Mouse (Mus musculus) hindbrain, embryonic 15.5 days (tissue): ENCODE measurements around the gene Lrp11. TPM values are rescaled to one million over a fixed set of nuclear protein-coding genes. Genes with fewer than 3 reads are reported as not detected.
"Not testable (repeated sequence)": the region's sequence is repeated elsewhere in the genome, so short reads cannot be mapped to it uniquely, and the experiment has no call there.

Source experiments
- ATAC-seq: fragments of 200-750 bp; cut with Nextera tagmentation; 2 replicates; pipeline ENCODE4 v1.8.0; 2017; ENCODE audit warnings: low read depth, moderate number of reproducible peaks, moderate TSS enrichment; ENCODE audit not compliant: low FRiP score
- H3K27ac ChIP-seq: fragments of 300-500 bp; sonication (generic); replicated peaks from 2 replicates; pipeline ENCODE4 v1.5.1; 2015; ENCODE audit warnings: mild to moderate bottlenecking, inconsistent platforms
- H3K27me3 ChIP-seq: fragments of 300-500 bp; sonication (generic); 2 replicates; pipeline ENCODE4 v1.6.1; 2015; ENCODE audit warnings: control low read depth, inconsistent platforms
- H3K36me3 ChIP-seq: fragments of 300-500 bp; sonication (generic); 2 replicates; pipeline ENCODE4 v1.6.1; 2015; ENCODE audit warnings: control low read depth, inconsistent platforms
- H3K4me1 ChIP-seq: fragments of 300-500 bp; sonication (generic); replicated peaks from 2 replicates; pipeline ENCODE4 v1.6.1; 2015; ENCODE audit warnings: control low read depth, inconsistent platforms
- H3K4me2 ChIP-seq: fragments of 300-500 bp; sonication (generic); 2 replicates; pipeline ENCODE4 v1.6.1; 2015; ENCODE audit warnings: moderate library complexity, mild to moderate bottlenecking, inconsistent platforms
- H3K4me3 ChIP-seq: fragments of 300-500 bp; sonication (generic); 2 replicates; pipeline ENCODE4 v1.5.1; 2015; ENCODE audit warnings: mild to moderate bottlenecking, inconsistent platforms
- H3K9ac ChIP-seq: fragments of 300-500 bp; sonication (generic); 2 replicates; pipeline ENCODE4 v1.6.1; 2015; ENCODE audit warnings: inconsistent platforms
- H3K9me3 ChIP-seq: fragments of 300-500 bp; sonication (generic); 2 replicates; pipeline ENCODE4 v1.6.1; 2016; ENCODE audit warnings: control low read depth, inconsistent platforms
- WGBS: fragments of 180-500 bp; shearing (Covaris S2); methylation state at CpG from one replicate; pipeline ENCODE4 v1.1.7; 2015; 5-methylcytosine and 5-hydroxymethylcytosine counted together
- polyA plus RNA-seq: library from polyadenylated mRNA; unstranded; fragments of >200 nt; fragmentation: Nextera tagmentation; extraction: Ambion mirVana; gene quantifications from 2 replicates; pipeline ENCODE4 v1.2.1, GENCODE M21; 2015

Gene Lrp11
- polyA plus RNA-seq, 1 experiment from 2014 or later: 48.5 TPM

DNA sequence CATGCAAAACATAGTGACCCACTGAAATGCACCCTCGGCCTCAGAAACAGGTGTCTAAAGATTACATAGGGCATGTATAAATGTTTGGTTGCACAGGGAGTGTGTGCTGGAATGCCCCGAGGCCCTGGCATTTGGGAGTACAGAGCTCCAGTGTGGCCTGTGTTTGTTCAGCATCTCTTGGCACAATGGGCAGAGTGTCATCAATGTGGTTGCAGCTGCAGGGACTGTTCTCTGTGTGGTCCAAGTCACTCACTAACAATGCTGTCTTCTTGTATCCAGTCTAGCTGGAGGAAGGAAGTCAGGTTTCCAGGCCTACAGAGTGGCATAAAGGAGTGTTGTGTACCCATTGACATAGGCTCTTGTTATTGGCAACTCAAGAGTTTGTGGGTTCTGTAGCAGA lies 15.6 kb downstream of the Lrp11 start:
- ATAC-seq: peak; percentile 61; the same call in 1 of the 2 replicates
- H3K9ac ChIP-seq: no peak overlapping the region
- no peaks in the 10 kb centered on the region for H3K9me3 ChIP-seq
- no peaks in the 10 kb centered on the region for H3K27me3 ChIP-seq
- H3K4me2 ChIP-seq: no peak overlapping the region
- H3K36me3 ChIP-seq: peaks cover 9% of the 10 kb centered on the region; the same call in 1 of the 2 replicates
- H3K27ac ChIP-seq: no peak overlapping the region
- H3K4me1 ChIP-seq: no peaks in the 10 kb centered on the region
- 74% methylated on average over 2 of the region's 2 CpGs for WGBS
- no peak overlapping the region for H3K4me3 ChIP-seq

DNA sequence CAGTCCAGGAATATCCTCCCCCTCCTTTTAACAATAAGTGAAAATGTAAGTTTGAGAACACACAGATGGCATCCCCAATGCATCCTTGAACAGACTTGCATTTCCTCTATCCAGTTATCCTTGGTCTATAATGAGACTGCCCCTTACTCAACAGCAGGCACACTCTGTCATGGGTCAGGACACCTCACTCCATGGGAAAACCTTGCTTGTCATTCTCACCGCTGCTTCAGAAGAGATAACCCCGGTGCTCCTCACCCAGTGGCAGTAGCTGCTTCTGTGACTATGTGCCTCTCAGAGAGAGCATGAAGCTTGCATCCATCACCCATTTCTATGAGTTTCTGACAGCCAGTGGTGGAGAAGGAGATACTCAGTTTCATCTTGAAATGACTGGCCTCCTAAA lies 16.8 kb downstream of the Lrp11 start:
- Histone ChIP-seq H3K9me3 (no peaks in the 10 kb centered on the region), H3K27me3 (no peaks in the 10 kb centered on the region), H3K9ac (no peak overlapping the region), H3K27ac (no peak overlapping the region), H3K4me2 (no peak overlapping the region), H3K4me1 (no peaks in the 10 kb centered on the region), H3K36me3 (peaks cover 18% of the 10 kb centered on the region), H3K4me3 (no peak overlapping the region)
- no peak for ATAC-seq
- 85% methylated on average over 2 of the region's 2 CpGs for WGBS

DNA sequence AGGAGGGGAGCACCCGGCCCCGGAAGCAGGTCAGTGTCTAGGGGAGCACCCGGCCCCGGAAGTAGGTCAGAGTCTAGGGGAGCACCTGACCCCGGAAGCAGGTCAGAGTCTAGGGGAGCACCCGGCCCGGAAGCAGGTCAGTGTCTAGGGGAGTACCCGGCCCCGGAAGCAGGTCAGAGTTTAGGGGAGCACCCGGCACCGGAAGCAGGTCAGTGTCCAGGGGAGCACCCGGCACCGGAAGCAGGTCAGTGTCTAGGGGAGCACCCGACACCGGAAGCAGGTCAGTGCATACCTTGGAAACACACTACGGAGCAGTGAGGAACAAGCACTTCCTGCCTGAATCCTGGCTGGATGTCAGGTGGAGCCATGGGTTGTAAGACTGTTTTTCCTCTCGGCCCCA lies 19.0 kb downstream of the Lrp11 start:
- Histone ChIP-seq H3K4me2 (no peak overlapping the region), H3K27ac (no peak overlapping the region), H3K27me3 (no peaks in the 10 kb centered on the region), H3K4me1 (no peaks in the 10 kb centered on the region), H3K36me3 (peaks cover 20% of the 10 kb centered on the region), H3K9me3 (no peaks in the 10 kb centered on the region), H3K4me3 (no peak overlapping the region), H3K9ac (no peak overlapping the region)
- ATAC-seq: no peak
- WGBS: 96% methylated on average over 17 of the region's 17 CpGs

DNA sequence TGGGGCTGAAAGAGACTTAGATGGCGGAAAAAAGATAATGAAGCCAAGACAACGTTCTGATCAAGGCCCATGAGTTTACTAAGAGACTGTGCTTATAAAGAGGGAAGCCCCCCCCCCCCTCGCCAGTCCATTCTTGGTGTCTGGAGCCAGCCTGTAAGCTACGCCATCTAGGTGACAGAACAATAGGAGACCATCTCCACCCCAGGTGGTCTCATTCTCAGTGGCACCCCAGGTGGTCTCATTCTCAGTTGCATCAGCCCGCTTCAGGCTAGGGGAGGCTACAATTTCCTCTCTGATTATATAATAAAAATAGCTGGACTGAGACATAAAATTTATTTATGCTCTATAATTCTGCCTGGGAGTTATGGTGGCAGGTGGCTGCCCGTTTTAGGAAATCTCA lies 22.0 kb downstream of the Lrp11 start:
- ATAC-seq: no peak
- Histone ChIP-seq H3K9me3 (peaks cover 5% of the 10 kb centered on the region), H3K36me3 (peaks cover 25% of the 10 kb centered on the region), H3K4me3 (no peak overlapping the region), H3K4me1 (no peaks in the 10 kb centered on the region), H3K9ac (no peak overlapping the region), H3K27ac (no peak overlapping the region), H3K4me2 (no peak overlapping the region), H3K27me3 (no peaks in the 10 kb centered on the region)
- 57% methylated on average over 6 of the region's 6 CpGs for WGBS

DNA sequence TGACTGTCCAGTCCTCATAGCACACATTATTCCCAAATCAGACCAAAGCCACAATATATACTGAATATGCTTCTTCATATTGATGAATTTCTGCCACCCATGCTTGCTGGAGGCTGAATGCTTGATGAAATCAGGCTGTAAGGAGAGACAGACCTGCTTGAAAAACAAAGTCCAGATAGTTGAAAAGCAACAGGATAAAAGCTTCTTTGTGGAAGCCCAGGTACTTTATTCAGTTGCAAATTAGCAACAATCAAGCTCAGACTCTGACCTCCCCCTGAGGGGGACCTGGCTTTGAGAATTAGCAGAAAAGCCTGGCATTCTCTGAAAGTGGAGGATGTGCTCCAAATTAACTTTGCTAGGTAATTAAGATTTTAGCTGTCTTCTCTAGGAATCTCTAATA lies 22.6 kb downstream of the Lrp11 start:
- not testable (repeated sequence) for ATAC-seq, H3K9ac ChIP-seq, H3K4me1 ChIP-seq, H3K27ac ChIP-seq, H3K27me3 ChIP-seq, H3K9me3 ChIP-seq, H3K4me3 ChIP-seq, H3K4me2 ChIP-seq
- peaks cover 31% of the 10 kb centered on the region for H3K36me3 ChIP-seq

DNA sequence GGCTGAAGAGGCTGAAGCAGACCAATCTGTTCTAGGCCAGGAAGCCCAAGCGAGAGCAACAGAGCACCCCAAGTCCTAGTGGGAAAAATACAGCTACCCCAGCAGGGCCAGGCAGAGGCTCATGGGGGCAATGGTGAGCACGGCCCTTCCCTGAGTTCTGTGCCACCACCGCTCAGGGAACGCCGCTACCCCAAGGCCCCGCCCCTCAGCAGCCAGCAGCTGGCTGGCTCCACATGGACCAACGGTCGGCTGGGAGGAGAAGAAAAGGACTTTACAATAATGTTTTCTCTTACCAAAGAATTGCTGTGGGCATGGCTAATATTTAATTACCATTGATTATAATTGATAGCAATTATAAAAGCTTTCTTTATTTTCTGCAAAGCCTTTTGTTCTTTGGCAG lies 25.2 kb downstream of the Lrp11 start:
- Histone ChIP-seq H3K4me2 (no peak overlapping the region), H3K9ac (no peak overlapping the region), H3K4me1 (no peaks in the 10 kb centered on the region), H3K27me3 (no peaks in the 10 kb centered on the region), H3K4me3 (no peak overlapping the region), H3K9me3 (peaks cover 5% of the 10 kb centered on the region), H3K27ac (no peak overlapping the region), H3K36me3 (peaks cover 24% of the 10 kb centered on the region)
- ATAC-seq: no peak
- WGBS: 93% methylated on average over 8 of the region's 8 CpGs

DNA sequence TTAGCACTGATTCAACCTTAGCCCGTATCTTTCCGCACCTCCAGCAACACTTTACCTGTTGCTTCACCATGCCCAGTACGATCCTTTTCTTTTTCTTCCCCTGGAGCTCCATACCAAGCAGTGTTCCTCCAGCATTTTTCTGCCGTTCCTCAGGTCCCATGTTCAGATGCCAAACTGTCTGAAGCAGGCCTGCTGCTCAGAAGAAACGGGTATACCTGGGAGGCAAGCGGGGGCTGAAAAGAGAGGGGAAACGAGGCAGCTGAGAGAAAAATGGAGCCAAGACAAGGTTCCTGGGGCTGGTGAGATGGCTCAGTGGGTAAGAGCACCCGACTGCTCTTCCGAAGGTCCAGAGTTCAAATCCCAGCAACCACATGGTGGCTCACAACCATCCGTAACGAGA lies 27.5 kb downstream of the Lrp11 start:
- not testable (repeated sequence) for H3K27me3 ChIP-seq, H3K4me3 ChIP-seq, H3K9ac ChIP-seq, ATAC-seq, H3K27ac ChIP-seq, H3K9me3 ChIP-seq, H3K4me2 ChIP-seq, H3K4me1 ChIP-seq
- peaks cover 13% of the 10 kb centered on the region for H3K36me3 ChIP-seq
- WGBS: 90% methylated on average over 9 of the region's 11 CpGs

DNA sequence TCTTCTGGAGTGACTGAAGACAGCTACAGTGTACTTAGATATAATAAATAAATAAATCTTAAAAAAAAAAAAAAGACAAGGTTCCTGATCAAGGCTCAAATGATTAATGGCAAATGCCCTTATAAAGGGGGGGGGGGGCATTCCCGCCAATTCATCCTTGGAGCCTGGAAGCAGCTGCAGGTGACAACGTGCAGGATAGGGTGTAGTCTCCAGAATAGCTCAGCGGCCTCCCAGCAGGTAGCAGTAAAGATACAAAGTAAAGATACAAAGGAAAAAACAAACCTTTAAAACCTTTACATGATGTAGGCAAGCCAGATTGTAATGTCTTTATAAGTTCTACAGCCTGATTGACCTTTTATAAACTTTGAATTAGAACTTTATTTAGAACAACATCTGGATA lies 28.0 kb downstream of the Lrp11 start:
- H3K4me3 ChIP-seq, ATAC-seq, H3K27me3 ChIP-seq, H3K9ac ChIP-seq, H3K9me3 ChIP-seq, H3K4me1 ChIP-seq, H3K4me2 ChIP-seq, H3K27ac ChIP-seq: not testable (repeated sequence)
- 35% methylated on average over 3 of the region's 3 CpGs for WGBS
- H3K36me3 ChIP-seq: peaks cover 16% of the 10 kb centered on the region

DNA sequence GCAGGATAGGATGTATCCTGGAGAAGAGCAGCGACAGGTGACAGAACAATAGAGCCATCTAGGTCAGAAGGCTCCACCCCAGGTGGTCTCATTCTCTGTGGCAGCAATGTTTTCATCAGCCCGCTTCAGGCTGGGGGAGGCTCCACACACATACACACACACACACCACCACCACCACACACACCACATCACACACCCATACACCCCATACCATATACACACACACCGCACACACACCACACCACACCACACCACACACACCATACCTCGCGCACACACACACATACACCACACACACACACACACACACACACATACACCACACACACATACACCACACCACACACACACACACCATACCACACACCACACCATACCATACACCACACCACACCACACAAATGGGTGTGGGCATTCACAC lies 30.2 kb downstream of the Lrp11 start:
- 81% methylated on average over 5 of the region's 5 CpGs for WGBS

DNA sequence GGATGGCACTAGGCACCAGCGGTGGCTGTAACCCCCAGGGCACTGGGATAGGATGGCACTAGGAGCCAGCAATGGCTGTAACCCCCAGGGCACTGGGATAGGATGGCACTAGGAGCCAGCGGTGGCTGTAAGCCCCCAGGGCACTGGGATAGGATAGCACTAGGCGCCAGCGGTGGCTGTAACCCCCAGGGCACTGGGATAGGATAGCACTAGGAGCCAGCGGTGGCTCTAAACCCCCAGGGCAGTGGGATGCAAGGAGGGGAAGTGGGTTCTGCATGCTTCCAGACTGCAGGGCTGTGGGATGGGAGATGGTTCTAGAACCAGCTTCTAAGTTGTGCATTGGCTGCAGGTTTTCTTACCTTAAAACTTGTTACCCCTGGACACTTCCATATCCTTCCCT lies 31.1 kb downstream of the Lrp11 start:
- Histone ChIP-seq H3K36me3 (peaks cover 26% of the 10 kb centered on the region), H3K9me3 (no peaks in the 10 kb centered on the region), H3K4me3 (no peak overlapping the region), H3K4me2 (no peak overlapping the region), H3K9ac (no peak overlapping the region), H3K4me1 (no peaks in the 10 kb centered on the region), H3K27me3 (no peaks in the 10 kb centered on the region), H3K27ac (no peak overlapping the region)
- WGBS: 73% methylated on average over 5 of the region's 5 CpGs
- no peak for ATAC-seq

More for the DNA sequence above, 30.2 kb downstream of the Lrp11 start:
- Histone ChIP-seq H3K9ac (no peak overlapping the region), H3K4me2 (no peak overlapping the region), H3K4me1 (no peaks in the 10 kb centered on the region), H3K27me3 (no peaks in the 10 kb centered on the region), H3K4me3 (no peak overlapping the region), H3K36me3 (peaks cover 27% of the 10 kb centered on the region), H3K27ac (no peak overlapping the region), H3K9me3 (peaks cover 2% of the 10 kb centered on the region; the same call in 1 of the 2 replicates)
- ATAC-seq: 0 out of 2 replicates have a peak, but pooled peaks have one; percentile 48

DNA sequence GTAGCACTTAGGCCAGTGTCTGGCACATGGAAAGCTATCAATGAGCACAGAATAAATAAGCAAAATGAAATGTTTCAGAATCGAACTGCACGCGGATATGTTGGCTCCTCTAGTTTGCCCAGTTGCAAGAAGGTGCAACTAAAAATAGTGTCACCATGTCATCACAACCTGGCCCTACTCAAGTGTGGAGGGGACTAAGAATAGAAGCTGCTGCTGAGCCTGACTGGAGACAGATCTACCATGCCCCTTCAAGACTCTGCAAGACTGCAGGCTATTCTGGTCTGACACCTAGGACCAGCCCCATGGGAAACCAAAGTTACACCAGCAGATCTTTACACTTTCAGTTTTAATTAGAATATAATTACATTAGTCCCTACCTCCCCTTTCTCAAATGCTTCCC lies 32.8 kb downstream of the Lrp11 start:
- no peak for ATAC-seq
- peaks cover 25% of the 10 kb centered on the region for H3K36me3 ChIP-seq
- H3K4me1 ChIP-seq: no peaks in the 10 kb centered on the region
- no peak overlapping the region for H3K9ac ChIP-seq
- no peak overlapping the region for H3K4me2 ChIP-seq
- no peaks in the 10 kb centered on the region for H3K27me3 ChIP-seq
- no peak overlapping the region for H3K4me3 ChIP-seq
- WGBS: 97% methylated on average over 3 of the region's 3 CpGs
- no peak overlapping the region for H3K27ac ChIP-seq
- no peaks in the 10 kb centered on the region for H3K9me3 ChIP-seq

DNA sequence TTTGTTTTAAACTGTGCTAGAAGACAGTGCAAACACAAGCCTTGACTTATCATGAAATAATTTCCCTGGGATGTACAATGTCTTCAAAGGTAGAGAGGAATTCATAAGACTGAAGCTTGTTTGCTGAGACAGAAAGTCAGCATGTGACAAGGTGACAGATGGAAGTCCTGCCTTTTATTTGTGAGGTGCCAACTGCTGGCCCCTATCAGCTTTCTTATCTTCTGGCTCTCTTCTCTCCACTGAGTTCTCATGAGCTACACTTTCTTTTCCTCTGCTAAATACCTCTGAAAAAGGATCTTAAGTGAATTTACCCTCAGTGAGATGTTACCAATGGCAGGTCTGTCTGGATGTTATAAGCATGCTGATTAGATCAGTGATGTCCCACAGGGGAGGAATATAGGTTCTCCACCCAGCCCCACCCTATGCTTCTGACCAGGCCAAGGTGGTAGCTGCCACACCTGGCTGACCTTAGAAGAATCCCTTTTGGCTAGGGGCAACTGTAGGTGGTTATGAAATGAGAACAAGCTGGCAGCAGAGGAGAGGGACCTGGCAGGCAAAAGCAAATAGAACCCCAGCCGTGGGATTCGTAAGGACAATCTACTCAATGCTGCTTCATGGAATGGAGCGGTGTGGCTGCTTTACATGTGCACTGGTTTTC lies 34.4 kb downstream of the Lrp11 start:
- H3K4me3 ChIP-seq: no peak overlapping the region

DNA sequence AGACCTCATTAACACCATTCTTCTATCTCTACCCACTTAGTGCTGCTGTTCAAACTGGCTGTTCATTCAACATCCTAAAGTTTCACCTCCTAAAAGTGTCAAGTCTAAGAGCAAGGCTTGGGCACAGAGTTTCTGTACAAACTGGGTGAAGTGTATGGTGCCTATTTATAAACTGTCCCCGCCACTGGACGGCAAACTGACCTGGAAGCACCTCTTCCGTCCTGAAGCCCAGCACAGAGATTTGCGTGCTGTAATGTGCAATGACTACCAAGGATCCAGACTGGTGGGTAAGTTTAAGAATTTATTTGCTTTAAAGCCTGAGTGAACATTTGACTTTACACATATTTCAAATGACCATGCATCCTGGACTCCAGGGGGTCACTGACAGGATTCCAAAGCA lies 39.5 kb downstream of the Lrp11 start:
- 95% methylated on average over 4 of the region's 4 CpGs for WGBS
- Histone ChIP-seq H3K36me3 (peaks cover 45% of the 10 kb centered on the region), H3K9me3 (no peaks in the 10 kb centered on the region), H3K4me2 (no peak overlapping the region), H3K27ac (no peak overlapping the region), H3K9ac (no peak overlapping the region), H3K4me3 (no peak overlapping the region), H3K4me1 (no peaks in the 10 kb centered on the region), H3K27me3 (no peaks in the 10 kb centered on the region)
- ATAC-seq: no peak

More for the DNA sequence above, 34.4 kb downstream of the Lrp11 start:
- Histone ChIP-seq H3K9ac (no peak overlapping the region), H3K4me2 (no peak overlapping the region), H3K27ac (no peak overlapping the region), H3K27me3 (no peaks in the 10 kb centered on the region), H3K9me3 (no peaks in the 10 kb centered on the region), H3K36me3 (peaks cover 33% of the 10 kb centered on the region), H3K4me1 (no peaks in the 10 kb centered on the region)
- ATAC-seq: no peak
- WGBS: 94% methylated on average over 3 of the region's 3 CpGs
